Mouse (Mus musculus): ENCODE results near the gene Eif4g2. TPM values are rescaled to one million over a fixed set of nuclear protein-coding genes. Genes with fewer than 3 reads are reported as not detected.

The Eif4g2 gene
- polyA plus RNA-seq, 1 experiment from 2014 or later: 1,010 TPM

- 89% methylated on average over 7 of the region's 7 CpGs for WGBS
- peak; percentile 51 for ATAC-seq (ENCODE audit: insufficient read depth)
- H3K9me3 ChIP-seq (ENCODE audit: low read depth, low read length): peaks cover 7% of the 10 kb centered on the region
Measured at GRCm38 (mm10) chr7:111069439-111070166, 13.2 kb downstream of the Eif4g2 start.

GRCm38 (mm10) chr7:111068181-111068580 lies 14.6 kb downstream of the Eif4g2 start:
- H3K9me3 ChIP-seq (ENCODE audit: low read depth, low read length): peaks cover 7% of the 10 kb centered on the region
- H3K4me1 ChIP-seq (ENCODE audit: insufficient read depth): no peaks in the 10 kb centered on the region
- ATAC-seq (ENCODE audit: insufficient read depth) (no peak), DNase-seq (no peak)
- H3K27ac ChIP-seq (ENCODE audit: low read depth): no peak overlapping the region
- H3K27me3 ChIP-seq (ENCODE audit: insufficient read depth, low read length): no peaks in the 10 kb centered on the region
- peaks cover 57% of the 10 kb centered on the region for H3K36me3 ChIP-seq (ENCODE audit: insufficient read depth)
- no peak overlapping the region for H3K9ac ChIP-seq
- WGBS: 95% methylated on average over 3 of the region's 3 CpGs
- no peak for TF ChIP-seq CTCF (IDR thresholded peaks at IDR 0.05; ENCODE audit: low read depth)
- H3K4me2 ChIP-seq: no peak overlapping the region
- H3K4me3 ChIP-seq (ENCODE audit: low read depth, low read length): no peak overlapping the region

More at GRCm38 (mm10) chr7:111069439-111070166, 13.2 kb downstream of the Eif4g2 start:
- Histone ChIP-seq H3K27ac (ENCODE audit: low read depth) (no peak overlapping the region), H3K4me1 (ENCODE audit: insufficient read depth) (no peaks in the 10 kb centered on the region), H3K9ac (no peak overlapping the region), H3K4me3 (ENCODE audit: low read depth, low read length) (no peak overlapping the region), H3K36me3 (ENCODE audit: insufficient read depth) (peaks cover 71% of the 10 kb centered on the region), H3K27me3 (ENCODE audit: insufficient read depth, low read length) (no peaks in the 10 kb centered on the region), H3K4me2 (no peak overlapping the region)
- no peak for TF ChIP-seq CTCF (IDR thresholded peaks at IDR 0.05; ENCODE audit: low read depth)
- peak; percentile 43 for DNase-seq

GRCm38 (mm10) chr7:111062971-111063370 lies 19.9 kb downstream of the Eif4g2 start:
- peaks cover 3% of the 10 kb centered on the region; the same call in 1 of the 2 replicates for H3K9me3 ChIP-seq (ENCODE audit: low read depth, low read length)
- ATAC-seq (ENCODE audit: insufficient read depth) (no peak), DNase-seq (no peak)
- WGBS: 89% methylated on average over 1 of the region's 1 CpGs
- H3K9ac ChIP-seq: no peak overlapping the region
- no peak for TF ChIP-seq CTCF (IDR thresholded peaks at IDR 0.05; ENCODE audit: low read depth)
- no peak overlapping the region for H3K27ac ChIP-seq (ENCODE audit: low read depth)
- no peaks in the 10 kb centered on the region for H3K27me3 ChIP-seq (ENCODE audit: insufficient read depth, low read length)
- no peak overlapping the region for H3K4me2 ChIP-seq
- no peak overlapping the region for H3K4me3 ChIP-seq (ENCODE audit: low read depth, low read length)
- H3K4me1 ChIP-seq (ENCODE audit: insufficient read depth): no peaks in the 10 kb centered on the region
- H3K36me3 ChIP-seq (ENCODE audit: insufficient read depth): peaks cover 6% of the 10 kb centered on the region

- H3K27ac ChIP-seq (ENCODE audit: low read depth): no peak overlapping the region
- no peak overlapping the region for H3K4me2 ChIP-seq
- H3K4me3 ChIP-seq (ENCODE audit: low read depth, low read length): no peak overlapping the region
- no peaks in the 10 kb centered on the region for H3K9me3 ChIP-seq (ENCODE audit: low read depth, low read length)
- peaks cover 18% of the 10 kb centered on the region for H3K36me3 ChIP-seq (ENCODE audit: insufficient read depth)
- ATAC-seq (ENCODE audit: insufficient read depth) (no peak), DNase-seq (no peak)
- H3K27me3 ChIP-seq (ENCODE audit: insufficient read depth, low read length): no peaks in the 10 kb centered on the region
- no peaks in the 10 kb centered on the region for H3K4me1 ChIP-seq (ENCODE audit: insufficient read depth)
- 73% methylated on average over 5 of the region's 5 CpGs for WGBS
- TF ChIP-seq CTCF (IDR thresholded peaks at IDR 0.05; ENCODE audit: low read depth): no peak
- H3K9ac ChIP-seq: no peak overlapping the region
Measured at GRCm38 (mm10) chr7:111059527-111059926, 23.3 kb downstream of the Eif4g2 start.

GRCm38 (mm10) chr7:111055984-111056657 lies 26.7 kb downstream of the Eif4g2 start:
- ATAC-seq (ENCODE audit: insufficient read depth) (no peak), DNase-seq (no peak)
- 54% methylated on average over 3 of the region's 3 CpGs for WGBS
- H3K36me3 ChIP-seq (ENCODE audit: insufficient read depth): peaks cover 52% of the 10 kb centered on the region
- TF ChIP-seq CTCF (IDR thresholded peaks at IDR 0.05; ENCODE audit: low read depth): no peak
- H3K9ac ChIP-seq: no peak overlapping the region
- no peaks in the 10 kb centered on the region for H3K4me1 ChIP-seq (ENCODE audit: insufficient read depth)
- no peak overlapping the region for H3K4me3 ChIP-seq (ENCODE audit: low read depth, low read length)
- H3K9me3 ChIP-seq (ENCODE audit: low read depth, low read length): no peaks in the 10 kb centered on the region
- no peak overlapping the region for H3K27ac ChIP-seq (ENCODE audit: low read depth)
- no peak overlapping the region for H3K4me2 ChIP-seq
- no peaks in the 10 kb centered on the region for H3K27me3 ChIP-seq (ENCODE audit: insufficient read depth, low read length)

GRCm38 (mm10) chr7:111055221-111055620 lies 27.6 kb downstream of the Eif4g2 start:
- H3K4me2 ChIP-seq: no peak overlapping the region
- peaks cover 60% of the 10 kb centered on the region for H3K36me3 ChIP-seq (ENCODE audit: insufficient read depth)
- no peaks in the 10 kb centered on the region for H3K27me3 ChIP-seq (ENCODE audit: insufficient read depth, low read length)
- TF ChIP-seq CTCF (IDR thresholded peaks at IDR 0.05; ENCODE audit: low read depth): no peak
- H3K4me3 ChIP-seq (ENCODE audit: low read depth, low read length): no peak overlapping the region
- 71% methylated on average over 19 of the region's 19 CpGs for WGBS
- no peak overlapping the region for H3K27ac ChIP-seq (ENCODE audit: low read depth)
- DNase-seq (no peak), ATAC-seq (ENCODE audit: insufficient read depth) (no peak)
- H3K9me3 ChIP-seq (ENCODE audit: low read depth, low read length): no peaks in the 10 kb centered on the region
- no peaks in the 10 kb centered on the region for H3K4me1 ChIP-seq (ENCODE audit: insufficient read depth)
- H3K9ac ChIP-seq: no peak overlapping the region

GRCm38 (mm10) chr7:111049652-111050421 lies 33.0 kb downstream of the Eif4g2 start:
- Histone ChIP-seq H3K27ac (ENCODE audit: low read depth) (no peak overlapping the region), H3K36me3 (ENCODE audit: insufficient read depth) (peaks cover 99% of the 10 kb centered on the region), H3K9me3 (ENCODE audit: low read depth, low read length) (no peaks in the 10 kb centered on the region), H3K27me3 (ENCODE audit: insufficient read depth, low read length) (no peaks in the 10 kb centered on the region), H3K4me3 (ENCODE audit: low read depth, low read length) (no peak overlapping the region), H3K4me1 (ENCODE audit: insufficient read depth) (no peaks in the 10 kb centered on the region), H3K4me2 (no peak overlapping the region), H3K9ac (no peak overlapping the region)
- 57% methylated on average over 6 of the region's 6 CpGs for WGBS
- DNase-seq: peak; percentile 78
- ATAC-seq (ENCODE audit: insufficient read depth): no peak
- TF ChIP-seq CTCF (IDR thresholded peaks at IDR 0.05; ENCODE audit: low read depth): peak; percentile 74

Data from lung, embryonic 14.5 days (tissue).